20 mouse cellular contexts compared by ENCODE assay signal in the genomic region with DNA sequence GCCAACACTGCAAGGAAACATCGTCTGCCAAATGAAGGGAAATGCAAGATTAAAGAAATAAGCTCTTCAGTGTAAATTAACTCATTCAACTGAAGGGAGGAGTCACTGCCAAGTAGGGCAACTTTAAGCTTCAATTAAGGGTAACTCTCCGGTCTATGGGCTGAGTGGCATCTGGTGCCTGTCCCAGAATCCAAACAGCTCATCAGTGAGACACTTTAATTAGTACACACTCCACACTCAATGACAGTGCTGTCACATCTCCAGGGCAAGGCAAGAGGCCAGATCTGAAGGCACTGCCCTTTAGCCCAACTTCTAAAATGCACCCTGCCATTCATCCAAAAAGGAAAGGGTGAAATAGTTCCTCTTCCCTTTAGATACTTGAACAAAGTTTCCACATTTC.
DNase-seq lines count a peak whose midpoint lies in the region; ATAC-seq lines count a peak whose summit lies in the region.
"Had no signal": no experiment of that assay in that cellular context is flagged by ENCODE, and none has a peak within 500 bp of the region (broad histone marks: within the 10 kb centered on the region; RNA-seq: fewer than 3 reads in every experiment).

No protein-coding gene starts in this region.

- no peak overlapping the region for H3K9ac ChIP-seq in midbrain, embryonic 13.5 days (replicated peaks)
- H3K9ac ChIP-seq in midbrain, embryonic 16.5 days (ENCODE audit: low read depth, low read length) = no peak overlapping the region
- H3K9ac ChIP-seq in intestine, embryonic 16.5 days (ENCODE audit: low read depth, low read length) = no peak overlapping the region
- H3K9ac ChIP-seq: embryonic facial prominence, embryonic 13.5 days; heart, embryonic 13.5 days; intestine, embryonic 15.5 days; midbrain, embryonic 12.5 days had no signal

- no peak overlapping the region for H3K4me3 ChIP-seq in midbrain, embryonic 13.5 days (replicated peaks)
- H3K4me3 ChIP-seq in midbrain, embryonic 16.5 days (ENCODE audit: low read depth, low read length) = no peak overlapping the region
- H3K4me3 ChIP-seq in intestine, embryonic 16.5 days (ENCODE audit: low read length) = no peak overlapping the region
- H3K4me3 ChIP-seq: embryonic facial prominence, embryonic 13.5 days; heart, embryonic 13.5 days; intestine, embryonic 15.5 days; left cerebral cortex, adult 2 months; midbrain, embryonic 12.5 days had no signal

- 0 out of 2 replicates have a peak, but pooled peaks have one; percentile 34 for ATAC-seq in midbrain, embryonic 13.5 days
- ATAC-seq in midbrain, embryonic 16.5 days = no peak
- ATAC-seq in intestine, embryonic 16.5 days = no peak
- ATAC-seq: CD4-positive, CD25-positive, alpha-beta regulatory T cell, adult 4 months; intestine, embryonic 15.5 days had no signal

- DNase-seq in cerebellum, adult 11 months = peak; percentile 4
- peak; percentile 75 to 81 for DNase-seq in cerebellum, postnatal 10 days
- DNase-seq in retina, postnatal 1 day = peak; percentile 86
- no peak for DNase-seq in frontal cortex, postnatal 25 days (ENCODE audit: low spot score in 2 of 2)
- DNase-seq: adrenal gland, postnatal 36 days; gastrocnemius, postnatal 25 days; heart, postnatal 4 days; kidney, postnatal 10 days; lung, adult 18-20 months; lung, postnatal 4 days; thymus, postnatal 14 days had no signal

- peaks cover 25% of the 10 kb centered on the region for H3K27me3 ChIP-seq in midbrain, embryonic 13.5 days
- H3K27me3 ChIP-seq in midbrain, embryonic 16.5 days (ENCODE audit: control insufficient read depth, insufficient read depth, low read depth, low read length) = peaks cover 5% of the 10 kb centered on the region; the same call in 1 of the 2 replicates
- no peaks in the 10 kb centered on the region for H3K27me3 ChIP-seq in intestine, embryonic 16.5 days (replicated peaks; ENCODE audit: control insufficient read depth, insufficient read depth, low read length)
- H3K27me3 ChIP-seq: embryonic facial prominence, embryonic 13.5 days; heart, embryonic 13.5 days; intestine, embryonic 15.5 days had no signal

- no peak overlapping the region for H3K27ac ChIP-seq in midbrain, embryonic 13.5 days
- no peak overlapping the region for H3K27ac ChIP-seq in midbrain, embryonic 16.5 days (ENCODE audit: low read length)
- no peak overlapping the region for H3K27ac ChIP-seq in intestine, embryonic 16.5 days (ENCODE audit: low read length)
- H3K27ac ChIP-seq: embryonic facial prominence, embryonic 13.5 days; heart, embryonic 13.5 days; intestine, embryonic 15.5 days; left cerebral cortex, adult 2 months; midbrain, embryonic 12.5 days had no signal

- WGBS in midbrain, embryonic 13.5 days = 59% methylated on average over 2 of the region's 2 CpGs
- 49% methylated on average over 2 of the region's 2 CpGs for WGBS in midbrain, embryonic 16.5 days
- WGBS in intestine, embryonic 16.5 days = 67% methylated on average over 2 of the region's 2 CpGs

- no peak overlapping the region for H3K4me2 ChIP-seq in midbrain, embryonic 13.5 days (replicated peaks)
- H3K4me2 ChIP-seq in midbrain, embryonic 16.5 days (ENCODE audit: low read length) = no peak overlapping the region
- no peak overlapping the region for H3K4me2 ChIP-seq in intestine, embryonic 16.5 days (ENCODE audit: low read depth, low read length)
- H3K4me2 ChIP-seq: embryonic facial prominence, embryonic 13.5 days; heart, embryonic 13.5 days; intestine, embryonic 15.5 days; midbrain, embryonic 12.5 days had no signal

- no peaks in the 10 kb centered on the region for H3K9me3 ChIP-seq in midbrain, embryonic 13.5 days
- no peaks in the 10 kb centered on the region for H3K9me3 ChIP-seq in midbrain, embryonic 16.5 days (replicated peaks; ENCODE audit: control insufficient read depth, low read length, poor library complexity, severe bottlenecking)
- no peaks in the 10 kb centered on the region for H3K9me3 ChIP-seq in intestine, embryonic 16.5 days (ENCODE audit: control insufficient read depth, low read length)
- H3K9me3 ChIP-seq: embryonic facial prominence, embryonic 13.5 days; heart, embryonic 13.5 days; intestine, embryonic 15.5 days; midbrain, embryonic 12.5 days had no signal

- no peaks in the 10 kb centered on the region for H3K4me1 ChIP-seq in midbrain, embryonic 13.5 days (replicated peaks)
- no peaks in the 10 kb centered on the region for H3K4me1 ChIP-seq in midbrain, embryonic 16.5 days (ENCODE audit: control insufficient read depth, insufficient read depth, low read length)
- H3K4me1 ChIP-seq in intestine, embryonic 16.5 days (ENCODE audit: control insufficient read depth, insufficient read depth, low read length) = no peaks in the 10 kb centered on the region
- H3K4me1 ChIP-seq: embryonic facial prominence, embryonic 13.5 days; heart, embryonic 13.5 days; intestine, embryonic 15.5 days; midbrain, embryonic 12.5 days had no signal

- no peaks in the 10 kb centered on the region for H3K36me3 ChIP-seq in midbrain, embryonic 13.5 days
- no peaks in the 10 kb centered on the region for H3K36me3 ChIP-seq in midbrain, embryonic 16.5 days (ENCODE audit: control insufficient read depth, insufficient read depth, low read length)
- H3K36me3 ChIP-seq in intestine, embryonic 16.5 days (ENCODE audit: control insufficient read depth, insufficient read depth, low read length) = no peaks in the 10 kb centered on the region
- H3K36me3 ChIP-seq: embryonic facial prominence, embryonic 13.5 days; heart, embryonic 13.5 days; intestine, embryonic 15.5 days; midbrain, embryonic 12.5 days had no signal

Comparison
In these comparisons a context has a peak if more than half of its experiments do, and no peak if none do; other contexts are left out.
1. DNase-seq: peak in cerebellum, adult 11 months (single experiment), cerebellum, postnatal 10 days (2 of 2) and retina, postnatal 1 day (single experiment); none in frontal cortex, postnatal 25 days (0 of 2).